Mouse (Mus musculus) E14TG2a.4 (cell line): ENCODE data around the gene Ccdc54.

Experiments
- H3K27me3 ChIP-seq: 2 replicates; pipeline ENCODE4 v1.6.1; 2014; ENCODE audit warnings: low read length, control low read depth; ENCODE audit not compliant: insufficient read depth
- H3K36me3 ChIP-seq: 2 replicates; pipeline ENCODE4 v1.6.1; 2014; ENCODE audit warnings: low read length, control low read depth; ENCODE audit not compliant: insufficient read depth
- H3K4me1 ChIP-seq: replicated peaks from 2 replicates; pipeline ENCODE4 v1.6.1; 2014; ENCODE audit warnings: low read depth, low read length, control low read depth
- H3K4me3 ChIP-seq: replicated peaks from 2 replicates; pipeline ENCODE4 v1.5.1; 2014; ENCODE audit warnings: mild to moderate bottlenecking, low read length
- H3K9me3 ChIP-seq: 2 replicates; pipeline ENCODE4 v1.6.1; 2014; ENCODE audit warnings: low read length, control low read depth
- CTCF ChIP-seq: conservative IDR thresholded peaks from 2 replicates; pipeline ENCODE4 v1.5.1; 2014; ENCODE audit warnings: low read length
- NANOG ChIP-seq: IDR thresholded peaks from 2 replicates; pipeline ENCODE4 v1.6.1; 2014; ENCODE audit warnings: borderline replicate concordance, low read length, mixed read lengths
- POU5F1 ChIP-seq: IDR thresholded peaks from 2 replicates; pipeline ENCODE4 v1.6.1; 2014; ENCODE audit warnings: low read length, borderline replicate concordance

Ccdc54 gene

GRCm38 (mm10) chr16:50559163-50559771 lies 31.7 kb downstream of the Ccdc54 start:
- TF ChIP-seq CTCF = no peak
- peaks cover 5% of the 10 kb centered on the region for H3K4me1 ChIP-seq
- H3K27me3 ChIP-seq = no peaks in the 10 kb centered on the region
- no peaks in the 10 kb centered on the region for H3K9me3 ChIP-seq
- no peak overlapping the region for H3K4me3 ChIP-seq
- no peaks in the 10 kb centered on the region for H3K36me3 ChIP-seq

- no peaks in the 10 kb centered on the region for H3K9me3 ChIP-seq
- peaks cover 5% of the 10 kb centered on the region for H3K4me1 ChIP-seq
- TF ChIP-seq POU5F1 = no peak
- no peak for TF ChIP-seq CTCF
- no peak for TF ChIP-seq NANOG
- H3K36me3 ChIP-seq = no peaks in the 10 kb centered on the region
- H3K27me3 ChIP-seq = no peaks in the 10 kb centered on the region
- no peak overlapping the region for H3K4me3 ChIP-seq
Measured at GRCm38 (mm10) chr16:50553828-50554227, 37.1 kb downstream of the Ccdc54 start.

GRCm38 (mm10) chr16:50551871-50552528 lies 39.0 kb downstream of the Ccdc54 start:
- H3K4me1 ChIP-seq = peaks cover 4% of the 10 kb centered on the region
- no peak for TF ChIP-seq POU5F1
- no peak for TF ChIP-seq NANOG
- TF ChIP-seq CTCF = no peak
- H3K4me3 ChIP-seq = no peak overlapping the region
- H3K27me3 ChIP-seq = no peaks in the 10 kb centered on the region
- no peaks in the 10 kb centered on the region for H3K36me3 ChIP-seq
- H3K9me3 ChIP-seq = no peaks in the 10 kb centered on the region

- no peaks in the 10 kb centered on the region for H3K9me3 ChIP-seq
- no peak overlapping the region for H3K4me3 ChIP-seq
- TF ChIP-seq POU5F1 (no peak), CTCF (no peak), NANOG (no peak)
- no peaks in the 10 kb centered on the region for H3K36me3 ChIP-seq
- H3K27me3 ChIP-seq = no peaks in the 10 kb centered on the region
- H3K4me1 ChIP-seq = no peaks in the 10 kb centered on the region
Measured at GRCm38 (mm10) chr16:50550927-50551326, 40.0 kb downstream of the Ccdc54 start.

- H3K4me3 ChIP-seq = no peak overlapping the region
- H3K9me3 ChIP-seq = no peaks in the 10 kb centered on the region
- no peaks in the 10 kb centered on the region for H3K27me3 ChIP-seq
- H3K36me3 ChIP-seq = no peaks in the 10 kb centered on the region
- 0 out of 2 replicates have a peak, but pooled peaks cover 3% of the 10 kb centered on the region for H3K4me1 ChIP-seq
- TF ChIP-seq NANOG (no peak), CTCF (peak; percentile 19; the same call in 1 of the 2 replicates)
Measured at GRCm38 (mm10) chr16:50542554-50543333, 48.2 kb downstream of the Ccdc54 start.
